In the genomic region with DNA sequence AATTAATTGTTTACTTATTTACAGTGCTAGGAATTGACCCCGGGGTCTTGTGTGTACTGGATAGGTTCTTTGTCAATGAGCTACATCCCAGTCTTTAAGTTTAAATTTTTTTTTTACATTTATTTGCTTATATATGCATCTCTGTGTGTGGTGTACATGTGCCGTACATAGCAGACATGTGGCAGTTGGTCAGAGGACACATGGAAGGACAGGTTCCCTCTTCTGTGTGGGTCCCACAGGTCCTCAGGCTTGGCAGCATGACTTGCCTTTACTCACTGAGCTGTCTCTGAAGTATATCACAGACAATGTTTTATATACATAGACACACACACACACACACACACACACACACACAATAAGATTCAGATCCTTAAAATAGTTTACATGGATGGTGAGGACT, we compare ENCODE assay signal across 13 mouse cellular contexts.
"Had no signal": no experiment of that assay in that cellular context is flagged by ENCODE, and none has a peak within 500 bp of the region (broad histone marks: within the 10 kb centered on the region; RNA-seq: fewer than 3 reads in every experiment).

No protein-coding gene starts in this region.

- ATAC-seq: liver, embryonic 12.5 days; midbrain, embryonic 15.5 days had no signal

- H3K27me3 ChIP-seq: liver, embryonic 12.5 days; midbrain, embryonic 15.5 days; stomach, embryonic 15.5 days had no signal

- H3K36me3 ChIP-seq: midbrain, embryonic 15.5 days; stomach, embryonic 15.5 days had no signal

- H3K4me2 ChIP-seq: liver, embryonic 12.5 days; lung, embryonic 14.5 days; midbrain, embryonic 15.5 days; stomach, embryonic 15.5 days had no signal

- DNase-seq: lung, adult 18-20 months; lung, embryonic 14.5 days; lung, postnatal 10 days; lung, postnatal 4 days; right cerebral cortex, postnatal 14 days; thymus, postnatal 14 days; thymus, postnatal 36 days had no signal

- H3K9me3 ChIP-seq: liver, embryonic 12.5 days; midbrain, embryonic 15.5 days; stomach, embryonic 15.5 days had no signal

- H3K27ac ChIP-seq: liver, embryonic 12.5 days; liver, embryonic 14.5 days; midbrain, embryonic 10.5 days; midbrain, embryonic 15.5 days; stomach, embryonic 15.5 days; stomach, postnatal 0 days had no signal

- H3K9ac ChIP-seq: liver, embryonic 12.5 days; liver, embryonic 14.5 days; lung, embryonic 14.5 days; midbrain, embryonic 15.5 days; stomach, embryonic 15.5 days had no signal

- H3K4me3 ChIP-seq: liver, embryonic 12.5 days; midbrain, embryonic 10.5 days; midbrain, embryonic 15.5 days; stomach, embryonic 15.5 days had no signal
